Mouse (Mus musculus): ENCODE measurements around the gene Nxn. TPM values are rescaled to one million over a fixed set of nuclear protein-coding genes. Genes with fewer than 3 reads are reported as not detected.

Nxn gene
- polyA plus RNA-seq, 1 experiment = 24.7 TPM

DNA sequence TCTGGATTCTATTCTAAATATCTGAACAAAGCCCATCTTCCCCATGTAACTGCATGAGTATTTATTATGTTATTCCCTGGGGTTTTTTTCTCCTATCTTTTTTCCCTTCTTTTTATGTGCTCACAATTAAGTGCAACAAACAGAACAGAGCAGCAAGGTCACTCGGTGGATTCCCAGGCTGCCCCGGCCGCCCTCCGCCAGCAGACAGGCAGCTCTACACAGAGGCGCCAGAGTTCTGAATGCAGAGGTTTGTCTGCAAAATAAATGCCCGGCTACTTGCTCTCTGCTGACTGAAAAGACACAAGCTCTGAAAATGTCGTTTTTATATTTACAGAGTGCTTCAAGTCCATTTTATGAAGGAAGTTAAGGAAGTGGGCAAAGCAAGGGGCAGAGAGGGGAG is 131.4 kb downstream of the Nxn start:
- H3K27ac ChIP-seq (ENCODE audit: control insufficient read depth, insufficient read depth, low read length) = no peak overlapping the region
- WGBS = 74% methylated on average over 7 of the region's 7 CpGs
- no peak for DNase-seq
- no peaks in the 10 kb centered on the region for H3K4me1 ChIP-seq (replicated peaks; ENCODE audit: control insufficient read depth, insufficient read depth, low read length)
- no peaks in the 10 kb centered on the region for H3K36me3 ChIP-seq (ENCODE audit: control insufficient read depth, insufficient read depth, low read length)
- TF ChIP-seq POLR2A (IDR thresholded peaks at IDR 0.05; ENCODE audit: control insufficient read depth, extremely low read depth, insufficient read depth, low read length, poor library complexity) (no peak), CTCF (IDR thresholded peaks at IDR 0.05; ENCODE audit: borderline replicate concordance, control insufficient read depth, extremely low read depth, insufficient read depth, low read length, poor library complexity) (no peak)
- no peaks in the 10 kb centered on the region for H3K27me3 ChIP-seq (ENCODE audit: control insufficient read depth, insufficient read depth, low read length)
- H3K4me3 ChIP-seq (ENCODE audit: control insufficient read depth, insufficient read depth, low read length) = no peak overlapping the region

DNA sequence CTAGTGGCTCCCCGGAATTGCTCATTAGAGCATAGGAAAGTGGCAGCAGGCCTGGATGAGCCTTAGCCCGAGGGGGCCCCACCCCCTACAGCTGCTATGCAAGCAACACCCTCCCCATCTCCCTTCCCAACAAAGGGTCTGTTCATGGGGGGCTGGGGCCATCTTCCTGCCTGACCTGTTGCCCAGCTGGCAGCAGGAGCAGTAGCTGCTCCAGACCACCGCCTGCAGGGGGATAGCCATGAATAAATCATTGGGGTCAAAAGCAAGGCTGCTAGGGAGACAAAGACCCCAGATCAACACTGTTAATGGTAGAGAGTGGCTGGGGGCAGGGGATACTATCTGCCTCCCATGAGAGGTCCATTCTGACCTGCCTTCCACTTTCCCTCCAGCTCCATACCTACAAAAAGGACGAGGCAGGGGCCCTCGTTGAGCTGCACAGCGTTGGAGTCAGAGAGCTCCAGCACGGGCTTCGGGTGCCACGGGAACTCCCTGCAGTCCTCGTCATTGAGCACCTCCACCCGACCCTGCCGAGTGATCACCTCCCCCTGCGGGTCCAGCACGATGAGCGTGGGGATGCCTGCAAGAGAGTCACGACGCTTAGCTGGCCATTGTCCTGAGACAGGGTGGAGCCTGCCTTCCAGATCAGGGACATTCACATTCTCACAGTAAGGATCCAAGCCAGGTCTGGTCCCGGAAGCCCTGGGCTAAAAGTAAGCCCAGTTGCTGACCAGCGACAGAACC is 136.2 kb downstream of the Nxn start:
- no peak for DNase-seq
- Histone ChIP-seq H3K36me3 (ENCODE audit: control insufficient read depth, insufficient read depth, low read length) (no peaks in the 10 kb centered on the region), H3K4me3 (ENCODE audit: control insufficient read depth, insufficient read depth, low read length) (no peak overlapping the region), H3K27me3 (ENCODE audit: control insufficient read depth, insufficient read depth, low read length) (no peaks in the 10 kb centered on the region), H3K4me1 (replicated peaks; ENCODE audit: control insufficient read depth, insufficient read depth, low read length) (peaks cover 13% of the 10 kb centered on the region), H3K27ac (ENCODE audit: control insufficient read depth, insufficient read depth, low read length) (no peak overlapping the region)
- TF ChIP-seq CTCF (IDR thresholded peaks at IDR 0.05; ENCODE audit: borderline replicate concordance, control insufficient read depth, extremely low read depth, insufficient read depth, low read length, poor library complexity) (no peak), POLR2A (IDR thresholded peaks at IDR 0.05; ENCODE audit: control insufficient read depth, extremely low read depth, insufficient read depth, low read length, poor library complexity) (no peak)
- WGBS = 92% methylated on average over 19 of the region's 19 CpGs

DNA sequence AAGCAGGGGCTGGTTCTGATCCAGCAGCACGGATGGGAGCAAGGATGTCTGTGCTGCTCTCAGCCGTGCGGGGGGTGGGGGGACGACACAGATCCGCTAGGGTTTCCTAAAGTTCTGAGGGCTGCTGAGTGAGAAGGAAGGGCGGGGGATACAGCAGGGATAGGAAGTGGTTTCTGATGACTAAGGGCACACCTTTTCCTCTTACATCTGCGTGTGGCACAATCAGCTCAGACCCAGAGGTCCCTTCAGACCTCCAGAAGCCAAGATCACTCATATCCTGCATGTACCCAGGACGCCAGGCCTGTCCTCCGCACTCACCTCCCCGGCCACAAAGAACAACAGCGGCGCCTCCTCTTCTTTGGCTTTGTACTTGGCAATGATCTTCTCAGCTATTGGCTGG is 137.7 kb downstream of the Nxn start:
- H3K27ac ChIP-seq (ENCODE audit: control insufficient read depth, insufficient read depth, low read length) = no peak overlapping the region
- no peak for TF ChIP-seq CTCF (IDR thresholded peaks at IDR 0.05; ENCODE audit: borderline replicate concordance, control insufficient read depth, extremely low read depth, insufficient read depth, low read length, poor library complexity)
- no peak for TF ChIP-seq POLR2A (IDR thresholded peaks at IDR 0.05; ENCODE audit: control insufficient read depth, extremely low read depth, insufficient read depth, low read length, poor library complexity)
- WGBS = 16% methylated on average over 12 of the region's 12 CpGs

DNA sequence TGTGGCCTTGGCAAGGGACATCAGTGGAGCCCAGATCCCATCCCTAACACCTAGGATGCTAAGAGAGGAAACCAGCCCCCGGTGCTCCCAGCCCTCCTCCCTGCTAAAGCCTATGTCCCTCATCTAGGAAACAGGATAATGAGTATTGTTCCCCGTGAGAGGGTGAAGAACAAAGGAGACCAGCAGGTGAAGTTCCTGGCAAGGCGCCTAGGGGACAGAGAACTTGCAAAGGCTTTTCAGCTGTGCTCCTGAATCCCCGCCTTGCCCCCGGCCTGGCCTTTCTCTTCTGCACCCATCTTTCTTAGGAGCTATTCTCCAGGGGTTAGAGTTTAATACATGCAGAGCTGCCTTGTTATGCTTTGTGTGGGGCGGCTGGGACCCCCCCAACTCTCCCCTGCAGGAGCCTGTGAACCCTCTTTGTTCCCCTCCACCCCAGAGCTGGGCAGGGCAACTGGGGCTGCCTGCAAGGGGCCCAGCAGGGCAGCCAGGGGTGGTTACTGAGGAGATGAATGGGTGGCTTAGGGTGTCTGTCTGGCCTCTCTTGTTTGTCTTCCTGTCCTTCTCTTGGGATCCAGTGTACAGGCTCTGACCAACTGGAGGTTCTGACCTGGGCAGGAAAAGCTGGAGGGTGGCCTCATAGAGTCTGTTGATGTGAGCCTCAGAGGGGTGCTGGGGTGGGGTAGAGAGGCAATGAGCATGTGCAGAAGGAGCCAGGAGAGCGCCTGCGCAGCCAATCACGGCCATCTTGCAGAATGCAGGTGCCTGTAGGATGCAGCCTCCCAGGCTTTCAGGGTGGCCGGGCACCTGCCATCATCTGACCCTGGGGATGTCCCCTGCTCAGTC is 138.5 kb downstream of the Nxn start:
- TF ChIP-seq POLR2A (IDR thresholded peaks at IDR 0.05; ENCODE audit: control insufficient read depth, extremely low read depth, insufficient read depth, low read length, poor library complexity) = no peak
- TF ChIP-seq CTCF (IDR thresholded peaks at IDR 0.05; ENCODE audit: borderline replicate concordance, control insufficient read depth, extremely low read depth, insufficient read depth, low read length, poor library complexity) = no peak
- H3K36me3 ChIP-seq (ENCODE audit: control insufficient read depth, insufficient read depth, low read length) = no peaks in the 10 kb centered on the region
- H3K27ac ChIP-seq (ENCODE audit: control insufficient read depth, insufficient read depth, low read length) = no peak overlapping the region
- 95% methylated on average over 10 of the region's 10 CpGs for WGBS
- no peak for DNase-seq
- H3K4me1 ChIP-seq (replicated peaks; ENCODE audit: control insufficient read depth, insufficient read depth, low read length) = peaks cover 13% of the 10 kb centered on the region
- no peaks in the 10 kb centered on the region for H3K27me3 ChIP-seq (ENCODE audit: control insufficient read depth, insufficient read depth, low read length)
- no peak overlapping the region for H3K4me3 ChIP-seq (ENCODE audit: control insufficient read depth, insufficient read depth, low read length)

More for the DNA sequence above, 137.7 kb downstream of the Nxn start:
- DNase-seq = no peak
- Histone ChIP-seq H3K27me3 (ENCODE audit: control insufficient read depth, insufficient read depth, low read length) (no peaks in the 10 kb centered on the region), H3K4me3 (ENCODE audit: control insufficient read depth, insufficient read depth, low read length) (no peak overlapping the region), H3K4me1 (replicated peaks; ENCODE audit: control insufficient read depth, insufficient read depth, low read length) (peaks cover 13% of the 10 kb centered on the region), H3K36me3 (ENCODE audit: control insufficient read depth, insufficient read depth, low read length) (no peaks in the 10 kb centered on the region)

DNA sequence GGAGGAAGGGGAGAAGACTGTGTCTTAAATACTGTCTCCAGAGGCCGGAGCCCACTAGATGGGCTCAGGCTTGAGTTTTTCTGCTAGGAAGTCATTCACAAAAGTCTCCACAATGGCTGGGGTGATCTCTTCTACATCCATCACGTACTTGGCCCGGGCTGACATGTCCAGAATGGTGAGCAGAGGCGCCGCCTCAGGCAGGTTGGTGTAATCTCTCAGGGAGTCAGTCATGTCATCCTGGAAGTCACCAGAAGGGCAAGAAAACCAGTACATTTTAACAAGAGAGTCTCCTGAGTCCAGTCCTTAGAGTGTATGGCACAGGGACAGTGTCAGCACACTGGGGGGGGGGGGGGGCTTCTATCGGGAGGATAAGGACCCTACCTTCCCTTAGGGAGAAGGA is 140.4 kb downstream of the Nxn start:
- Histone ChIP-seq H3K36me3 (ENCODE audit: control insufficient read depth, insufficient read depth, low read length) (no peaks in the 10 kb centered on the region), H3K4me1 (replicated peaks; ENCODE audit: control insufficient read depth, insufficient read depth, low read length) (peaks cover 13% of the 10 kb centered on the region), H3K27me3 (ENCODE audit: control insufficient read depth, insufficient read depth, low read length) (no peaks in the 10 kb centered on the region), H3K27ac (ENCODE audit: control insufficient read depth, insufficient read depth, low read length) (no peak overlapping the region), H3K4me3 (ENCODE audit: control insufficient read depth, insufficient read depth, low read length) (no peak overlapping the region)
- TF ChIP-seq CTCF (IDR thresholded peaks at IDR 0.05; ENCODE audit: borderline replicate concordance, control insufficient read depth, extremely low read depth, insufficient read depth, low read length, poor library complexity) (no peak), POLR2A (IDR thresholded peaks at IDR 0.05; ENCODE audit: control insufficient read depth, extremely low read depth, insufficient read depth, low read length, poor library complexity) (no peak)
- no peak for DNase-seq
- 96% methylated on average over 6 of the region's 6 CpGs for WGBS

DNA sequence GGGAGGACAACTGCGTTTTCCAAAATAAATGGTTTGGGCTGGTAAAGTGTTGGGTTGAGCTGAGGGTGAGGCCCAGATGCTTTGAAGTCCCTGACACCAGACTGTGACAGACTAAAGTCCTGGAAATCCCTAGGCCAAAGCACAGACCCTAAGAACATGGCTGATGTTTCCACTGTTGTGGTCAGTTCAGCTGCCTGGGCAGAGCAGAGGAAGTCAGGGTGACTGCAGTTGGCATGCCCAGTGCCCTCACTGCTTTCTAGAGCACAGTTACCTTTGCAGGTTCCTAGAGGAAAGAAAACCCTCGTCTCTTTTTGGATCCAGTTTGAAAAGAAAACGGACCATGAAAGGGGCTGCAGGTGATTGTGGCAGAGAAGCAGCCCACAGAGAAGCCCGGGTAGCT is 141.6 kb downstream of the Nxn start:
- peaks cover 13% of the 10 kb centered on the region for H3K4me1 ChIP-seq (replicated peaks; ENCODE audit: control insufficient read depth, insufficient read depth, low read length)
- no peaks in the 10 kb centered on the region for H3K27me3 ChIP-seq (ENCODE audit: control insufficient read depth, insufficient read depth, low read length)
- no peaks in the 10 kb centered on the region for H3K36me3 ChIP-seq (ENCODE audit: control insufficient read depth, insufficient read depth, low read length)
- TF ChIP-seq POLR2A (IDR thresholded peaks at IDR 0.05; ENCODE audit: control insufficient read depth, extremely low read depth, insufficient read depth, low read length, poor library complexity) = no peak
- no peak for TF ChIP-seq CTCF (IDR thresholded peaks at IDR 0.05; ENCODE audit: borderline replicate concordance, control insufficient read depth, extremely low read depth, insufficient read depth, low read length, poor library complexity)
- no peak overlapping the region for H3K4me3 ChIP-seq (ENCODE audit: control insufficient read depth, insufficient read depth, low read length)
- H3K27ac ChIP-seq (ENCODE audit: control insufficient read depth, insufficient read depth, low read length) = no peak overlapping the region
- 89% methylated on average over 4 of the region's 4 CpGs for WGBS
- DNase-seq = no peak

All from thymus, adult 2 months (tissue).